Mouse (Mus musculus): Measurements from ENCODE around the gene Igf2bp3. TPM values are rescaled to one million over a fixed set of nuclear protein-coding genes. Genes with fewer than 3 reads are reported as not detected.

Gene Igf2bp3
- total RNA-seq, 4 experiments from 2014 or later, result 0.10 to 0.19 (median 0.16) TPM

DNA sequence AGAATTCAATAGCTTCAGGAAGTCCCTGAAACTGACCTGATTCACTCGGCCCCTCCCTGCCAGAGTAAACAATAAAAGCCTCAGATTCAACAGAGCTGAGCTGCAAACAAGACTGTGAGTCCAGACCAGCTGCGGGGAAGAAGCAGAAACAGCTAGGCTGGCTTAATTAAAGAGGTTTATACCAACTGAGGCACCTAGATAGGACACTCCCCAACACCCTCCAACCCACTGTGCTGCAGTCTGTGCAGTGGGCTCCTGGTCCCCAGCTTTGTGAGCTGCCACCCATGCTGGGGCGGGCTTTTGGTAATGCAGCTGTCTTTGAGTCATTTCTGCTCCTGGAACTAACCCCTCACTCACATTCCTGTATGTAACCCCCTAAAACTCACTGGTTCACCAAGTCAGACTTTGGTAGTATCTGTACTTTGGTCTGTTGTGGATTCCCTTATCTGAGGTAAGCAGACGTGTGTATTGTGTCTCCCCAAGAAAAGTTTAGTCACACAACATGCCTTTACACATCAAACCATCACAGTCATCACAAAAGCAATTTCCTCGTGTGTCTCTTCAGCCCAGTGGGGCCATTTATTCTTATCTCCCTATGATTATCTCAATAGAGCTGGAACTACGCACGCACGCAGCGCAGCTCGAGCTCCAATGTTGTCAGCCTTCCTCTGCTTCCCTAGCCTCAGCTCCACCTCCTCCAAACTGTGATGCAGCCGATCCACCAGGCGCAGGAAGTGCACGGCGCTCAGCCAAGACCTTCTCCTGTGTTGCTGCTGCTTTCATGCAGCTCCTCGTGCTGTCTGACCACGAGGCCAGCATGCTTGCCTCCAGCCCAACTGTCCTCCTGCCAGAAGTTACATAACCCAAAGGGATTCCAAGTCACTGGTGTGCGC is 76.4 kb downstream of the Igf2bp3 start:
- DNase-seq (ENCODE audit: low spot score in 2 of 2), result no peak

DNA sequence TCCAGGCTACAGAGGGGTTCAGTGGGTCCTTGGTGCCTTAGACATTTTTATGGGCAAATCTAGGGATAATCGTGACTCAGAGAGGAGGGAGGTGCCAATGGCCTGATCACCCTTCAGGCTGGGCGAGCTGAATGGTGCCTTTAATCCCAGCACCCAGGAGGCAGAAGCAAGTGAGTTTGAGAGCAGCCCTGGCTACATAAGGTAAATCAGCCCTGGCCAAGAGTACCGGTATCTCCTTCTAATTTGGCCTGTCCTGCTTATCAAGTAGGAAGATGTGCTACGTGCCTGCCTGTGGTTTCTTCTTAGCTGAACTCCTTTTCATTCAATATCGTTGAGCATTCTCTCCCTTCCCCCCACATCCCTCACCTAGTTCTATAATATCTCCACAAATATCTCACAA is 78.0 kb downstream of the Igf2bp3 start:
- no peak for DNase-seq (ENCODE audit: low spot score in 2 of 2)

DNA sequence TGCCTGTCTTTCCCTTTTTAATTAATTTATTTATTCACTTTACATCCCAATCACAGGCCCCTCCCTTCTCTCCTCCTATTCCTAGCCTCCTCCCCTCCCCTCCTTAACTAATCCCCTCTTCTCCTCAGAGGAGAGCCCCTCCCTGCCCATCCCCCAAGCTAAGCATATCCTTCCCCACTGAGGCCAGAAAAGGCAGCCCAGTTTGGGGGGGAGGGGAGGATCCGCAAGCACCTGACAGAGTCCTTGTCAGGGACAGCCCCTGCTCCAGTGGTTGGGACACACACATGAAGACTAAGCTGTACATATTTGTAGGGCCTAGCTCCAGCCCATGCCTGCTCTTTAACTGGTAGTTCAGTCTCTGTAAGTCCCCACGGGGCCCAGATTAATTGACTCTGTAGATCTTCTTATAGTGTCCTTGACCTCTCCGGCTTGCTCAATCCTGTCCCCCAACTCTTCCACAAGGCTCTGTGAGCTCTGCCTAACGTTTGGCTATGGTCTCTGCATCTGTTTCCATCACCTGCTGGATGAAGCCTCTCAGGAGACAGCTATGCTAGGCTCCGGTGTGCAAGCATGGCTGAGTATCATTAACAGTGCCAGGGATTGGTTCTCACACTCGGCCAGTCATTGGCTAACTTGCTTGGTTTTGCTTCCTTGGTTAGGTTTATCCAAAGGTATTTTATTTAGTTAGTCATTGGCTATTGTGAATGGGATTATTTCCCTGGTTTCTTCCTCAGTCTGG is 82.2 kb downstream of the Igf2bp3 start:
- DNase-seq (ENCODE audit: low spot score in 2 of 2), result no peak

DNA sequence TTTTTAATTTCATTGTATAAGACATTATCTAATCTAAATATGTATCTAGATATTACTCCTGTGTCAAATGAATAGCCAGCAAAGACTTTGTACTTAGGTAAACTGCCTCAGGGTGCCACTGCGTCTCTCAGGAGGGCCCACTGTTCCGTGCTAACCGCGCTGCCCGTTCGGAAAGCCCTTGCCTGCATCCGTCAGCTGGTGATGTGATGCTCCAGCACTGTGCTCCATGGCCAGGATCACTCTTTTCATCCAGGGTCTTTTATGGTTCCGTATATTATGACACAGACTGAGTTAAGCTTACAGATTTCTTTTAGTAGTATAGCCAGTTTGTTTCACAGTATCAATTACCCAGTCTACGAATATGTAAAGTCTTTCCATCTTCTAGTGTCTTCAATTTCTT is 82.9 kb downstream of the Igf2bp3 start:
- no peak for DNase-seq (ENCODE audit: low spot score in 2 of 2)

DNA sequence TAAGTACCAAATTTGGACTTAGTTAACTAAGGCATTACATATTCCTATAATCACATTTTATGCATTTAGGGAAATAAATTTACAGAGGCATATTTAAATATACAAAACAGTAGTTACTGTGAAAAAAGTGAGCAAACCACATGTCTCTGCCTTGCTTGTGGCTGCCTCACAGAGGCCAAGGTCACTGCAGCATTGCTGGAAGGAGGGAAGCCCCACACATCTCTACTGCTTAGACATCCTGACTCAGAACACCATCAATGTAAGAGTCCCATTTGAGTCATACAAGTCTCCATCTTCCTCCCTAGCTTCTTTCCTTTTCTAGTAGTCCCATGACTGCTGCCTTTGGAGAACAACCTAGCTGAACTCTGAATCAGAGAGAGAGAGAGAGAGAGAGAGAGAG is 84.4 kb downstream of the Igf2bp3 start:
- no peak for DNase-seq (ENCODE audit: low spot score in 2 of 2)

DNA sequence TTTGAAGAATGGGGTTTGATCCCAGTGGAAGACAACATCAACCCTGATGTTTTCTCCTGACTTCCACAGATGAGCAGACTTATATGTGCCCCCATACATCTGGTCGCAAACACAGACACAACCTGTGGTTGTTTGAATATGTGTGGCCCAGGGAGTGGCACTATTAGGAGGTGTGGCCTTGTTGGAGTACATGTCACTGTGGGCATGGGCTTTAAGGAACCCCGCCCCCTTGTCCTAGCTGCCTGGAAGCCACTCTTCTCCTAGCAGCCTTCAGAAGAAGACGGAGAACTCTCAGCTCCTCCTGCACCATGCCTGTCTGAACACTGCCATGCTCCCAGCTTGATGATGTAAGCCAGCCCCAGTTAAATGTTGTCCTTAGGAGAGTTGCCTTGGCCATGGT is 94.4 kb downstream of the Igf2bp3 start:
- no peak for DNase-seq (ENCODE audit: low spot score in 2 of 2)

DNA sequence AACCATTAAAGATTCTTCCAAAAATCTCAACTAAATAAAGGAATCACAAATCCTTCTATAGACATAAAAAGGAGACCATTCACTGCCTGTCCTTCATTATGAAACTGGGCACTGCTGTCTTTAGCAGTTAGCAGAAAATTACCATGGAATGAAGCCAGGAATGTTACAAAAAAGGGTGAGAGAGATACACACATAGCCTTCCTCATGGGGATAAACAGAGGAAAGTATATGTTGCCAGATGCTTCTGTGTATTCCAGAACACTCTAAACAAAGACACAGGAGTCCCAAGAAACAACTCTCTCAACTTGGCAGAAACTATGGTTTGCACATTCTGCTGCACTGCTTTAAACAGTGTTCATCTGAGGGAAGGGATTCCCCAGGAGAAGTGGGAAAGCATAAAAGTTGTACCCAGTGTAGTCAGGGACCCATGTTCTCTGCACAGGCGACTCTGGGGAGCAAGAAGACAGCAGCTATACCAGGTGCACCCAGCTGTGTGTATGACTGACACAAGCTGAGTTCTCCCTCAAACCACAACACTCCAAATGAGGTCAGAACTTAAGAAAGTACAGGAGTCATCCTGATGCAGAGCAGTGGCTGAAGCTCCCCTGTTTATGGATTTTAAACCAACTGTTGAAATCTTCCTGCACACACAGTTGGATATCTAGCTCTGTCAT is 95.2 kb downstream of the Igf2bp3 start:
- no peak for DNase-seq (ENCODE audit: low spot score in 2 of 2)

DNA sequence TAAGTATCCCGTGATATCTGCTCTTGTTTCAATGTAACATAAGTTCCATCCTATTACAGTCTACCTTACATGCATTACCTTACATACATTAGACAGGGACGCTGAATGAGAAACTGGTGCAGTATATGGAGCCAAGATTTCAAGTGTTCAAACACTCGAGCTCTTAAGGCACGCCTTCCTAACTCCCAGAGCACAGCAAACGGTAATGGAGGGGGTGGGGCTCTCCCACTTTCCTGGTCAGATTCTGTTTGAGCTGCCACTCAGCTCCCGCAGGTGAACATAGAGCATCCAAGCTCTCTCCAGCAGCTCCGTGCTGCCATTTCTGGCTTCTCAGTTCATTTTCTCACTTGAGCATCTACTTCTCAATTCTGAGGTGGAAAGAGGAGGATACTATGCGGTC is 96.3 kb downstream of the Igf2bp3 start:
- no peak for DNase-seq (ENCODE audit: low spot score in 2 of 2)

DNA sequence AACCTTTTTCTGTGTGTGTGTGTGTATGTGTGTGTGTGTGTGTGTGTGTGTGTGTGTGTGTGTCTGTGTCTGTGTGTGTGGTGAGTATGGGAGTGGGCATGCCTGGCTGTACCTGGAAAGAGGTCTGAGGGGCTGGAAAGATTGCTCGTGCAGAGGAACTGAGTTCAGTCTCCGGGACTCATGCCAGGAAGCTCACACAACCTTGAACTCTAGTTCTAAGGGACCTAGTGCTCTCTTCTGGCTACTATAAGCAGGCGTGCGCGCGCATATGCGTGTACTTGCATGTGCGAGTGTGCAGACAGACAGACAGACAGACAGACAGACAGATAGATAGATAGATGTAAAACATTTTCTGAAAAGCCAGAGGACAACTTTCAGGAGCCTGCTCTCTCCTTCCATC is 98.5 kb downstream of the Igf2bp3 start:
- DNase-seq (ENCODE audit: low spot score in 2 of 2), result no peak

DNA sequence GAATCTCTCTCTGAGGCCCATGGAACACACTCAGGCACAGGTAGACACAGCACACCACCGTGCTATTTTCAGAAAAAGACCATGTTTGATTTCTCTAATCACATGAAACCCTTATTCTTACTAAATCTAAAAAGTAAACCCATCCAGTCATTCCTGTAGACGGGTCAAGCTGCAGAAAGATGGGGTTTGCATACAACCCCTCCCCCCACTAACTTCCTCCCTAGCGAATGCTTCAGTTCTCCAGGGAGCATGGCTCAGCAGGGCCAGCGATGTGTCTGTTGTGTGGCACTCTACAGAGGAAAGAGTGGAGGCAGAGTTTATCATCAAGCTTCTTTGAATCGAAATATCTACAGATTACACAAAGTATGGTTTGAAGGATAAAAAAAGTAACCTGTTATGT is 99.2 kb downstream of the Igf2bp3 start:
- no peak for DNase-seq (ENCODE audit: low spot score in 2 of 2)

DNA sequence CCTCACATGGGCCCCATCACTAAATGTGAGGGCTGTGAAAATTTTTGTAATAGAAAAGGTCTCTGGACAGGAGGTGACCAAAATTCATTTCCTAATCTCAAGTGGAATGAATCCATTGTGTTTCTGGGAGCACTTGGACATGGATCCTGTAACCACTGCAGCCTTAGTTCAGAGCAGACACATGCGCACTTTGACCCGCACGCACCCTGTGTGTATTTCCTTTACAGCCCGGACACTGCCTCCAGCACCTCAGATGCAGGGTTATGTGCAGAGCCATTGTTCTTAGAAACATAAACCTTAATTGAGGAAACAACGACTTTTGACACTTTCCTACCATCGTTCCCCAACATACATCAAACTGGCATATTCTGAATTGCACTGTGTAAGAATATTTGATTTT is 100.3 kb downstream of the Igf2bp3 start:
- no peak for DNase-seq (ENCODE audit: low spot score in 2 of 2)

DNA sequence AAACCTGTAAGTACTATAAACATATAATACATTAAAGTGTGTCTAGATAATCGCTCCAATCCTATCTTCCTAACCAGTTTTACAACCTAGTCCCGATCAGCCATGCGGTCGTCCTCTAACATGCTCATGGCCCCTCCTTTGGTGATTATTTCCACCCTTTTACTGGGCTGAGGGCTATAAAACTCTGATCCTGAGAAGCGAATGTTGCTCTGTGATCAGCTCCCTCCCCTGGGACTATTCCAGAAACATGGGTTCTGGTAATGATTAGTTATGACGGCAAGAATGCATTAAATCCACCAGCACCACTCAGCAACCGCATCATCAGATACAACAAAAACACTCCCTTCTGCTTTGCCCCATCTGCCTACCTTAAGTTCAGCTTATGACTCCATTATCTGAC is 100.9 kb downstream of the Igf2bp3 start:
- DNase-seq (ENCODE audit: low spot score in 2 of 2), result no peak

DNA sequence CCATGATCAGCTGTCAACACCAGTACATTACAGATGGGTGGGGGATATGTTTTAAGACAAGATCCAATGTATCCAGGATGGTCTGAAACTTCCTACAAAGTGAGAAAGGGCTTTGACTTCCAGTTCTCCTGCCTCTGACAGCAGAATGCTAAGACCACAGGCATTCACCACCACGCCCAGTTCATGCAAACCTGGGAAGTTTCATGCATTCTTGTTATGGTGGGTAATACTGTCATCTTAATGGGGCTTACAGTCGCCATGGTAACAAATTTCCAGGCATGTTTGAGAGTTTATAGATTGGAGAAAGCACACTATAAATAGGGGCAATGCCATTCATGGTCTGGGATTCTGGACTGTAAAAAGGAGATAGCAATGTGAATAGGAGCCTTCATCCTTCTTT is 105.6 kb downstream of the Igf2bp3 start:
- DNase-seq (ENCODE audit: low spot score in 2 of 2), result no peak

DNA sequence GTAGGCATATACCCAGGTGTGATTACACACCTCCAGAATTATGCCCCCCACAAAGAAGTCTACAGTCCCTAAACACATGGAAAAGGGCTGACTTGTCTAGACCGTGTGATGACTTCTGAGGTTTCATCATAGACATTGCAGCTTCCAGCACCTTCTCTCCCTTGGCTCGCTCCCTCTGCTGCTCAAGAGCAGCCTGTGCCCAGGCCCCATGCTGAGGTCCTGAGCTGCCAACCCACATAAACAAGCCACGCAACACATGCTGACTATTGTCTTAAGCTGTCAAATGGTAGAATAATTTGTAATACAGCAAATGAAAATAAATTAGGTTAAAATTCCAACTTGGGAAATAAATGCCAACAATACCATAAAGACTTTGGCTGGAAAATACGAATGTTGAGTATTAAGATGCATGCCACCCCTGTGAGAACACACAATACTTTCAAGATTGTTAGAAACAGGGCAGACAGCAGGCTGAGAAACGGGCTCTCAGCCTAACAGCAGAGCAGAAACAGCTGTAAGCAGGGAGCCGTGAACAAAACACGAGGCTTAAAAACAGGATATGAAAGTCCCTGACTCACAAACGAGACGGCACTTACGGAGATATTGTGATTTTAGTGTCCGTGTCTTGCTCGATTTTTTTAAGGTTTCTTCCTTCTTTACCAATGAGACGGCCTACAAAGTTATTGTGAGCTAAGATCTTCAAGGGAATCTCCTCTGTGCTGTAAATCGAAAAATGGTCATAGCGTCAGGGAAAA is 107.8 kb downstream of the Igf2bp3 start:
- no peak for DNase-seq (ENCODE audit: low spot score in 2 of 2)

DNA sequence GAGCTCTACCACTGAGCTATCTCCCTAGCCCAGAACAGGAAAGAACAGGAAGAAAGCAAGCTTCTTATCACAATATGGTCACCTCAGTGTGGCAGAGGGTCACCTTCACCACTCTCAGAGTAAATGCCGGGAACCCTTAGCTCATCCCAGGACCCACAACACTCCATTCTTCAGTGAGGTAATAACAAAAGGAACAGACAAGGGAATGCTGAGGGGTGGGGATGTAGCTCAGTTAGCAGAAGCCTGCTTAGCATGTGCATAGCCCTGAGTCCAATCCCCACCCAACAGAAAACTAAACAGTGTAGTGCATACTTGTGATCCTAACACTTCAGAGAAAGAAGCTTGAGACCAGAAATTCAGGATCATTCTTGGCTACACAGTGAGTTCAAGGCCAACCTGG is 115.7 kb downstream of the Igf2bp3 start:
- no peak for DNase-seq (ENCODE audit: low spot score in 2 of 2)

DNA sequence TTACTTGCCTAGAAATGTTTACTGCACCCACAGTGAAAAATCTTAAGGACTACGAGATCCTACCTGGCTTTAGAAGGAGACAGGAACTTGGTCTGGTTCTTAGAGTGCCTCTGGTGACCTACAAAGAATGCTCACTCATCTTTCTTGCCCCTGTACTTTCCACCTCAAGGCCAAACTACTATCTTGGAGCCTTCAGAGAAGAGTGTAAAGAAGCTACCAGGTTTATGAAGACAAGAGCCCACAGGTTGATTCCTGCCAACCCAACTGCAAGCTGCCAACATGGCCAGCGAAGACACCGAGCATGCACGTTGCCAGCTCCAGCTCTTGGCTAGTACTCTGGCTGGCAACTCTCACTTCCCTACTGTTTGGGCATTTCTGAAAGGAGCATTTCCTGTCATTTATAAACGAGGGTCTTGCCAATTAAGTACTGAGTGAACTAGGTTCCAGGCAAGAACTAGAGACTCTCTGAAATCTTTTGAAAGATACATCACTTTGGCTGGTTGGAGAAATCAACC is 117.1 kb downstream of the Igf2bp3 start:
- peak in 1 of 2 experiments; percentile 28 for DNase-seq (ENCODE audit: low spot score in 2 of 2)

DNA sequence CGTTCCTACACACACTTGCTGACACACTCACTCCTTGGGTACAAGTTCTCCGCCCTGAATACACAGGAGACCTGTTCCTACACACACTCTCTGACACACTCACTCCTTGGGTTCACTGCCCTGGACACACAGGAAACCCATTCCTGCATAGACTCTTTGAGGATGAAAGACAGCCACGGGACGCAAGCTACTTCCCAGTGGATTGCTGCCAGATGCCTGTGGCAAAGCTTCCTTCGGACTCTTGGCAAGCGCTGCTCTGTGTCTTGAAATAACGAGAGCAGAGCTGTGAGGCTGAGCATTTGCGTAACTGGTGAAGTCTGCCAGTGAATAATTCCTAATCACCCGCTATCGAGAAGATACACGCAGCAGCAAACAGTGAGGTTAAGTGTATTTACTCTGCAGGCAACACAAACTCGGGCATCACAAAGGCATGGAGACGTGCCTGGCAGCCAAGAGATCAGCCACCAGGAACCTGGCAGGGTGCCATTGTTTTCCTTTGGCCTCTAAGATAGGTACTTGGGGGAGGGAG is 117.8 kb downstream of the Igf2bp3 start:
- peak; percentile 75 to 84 for DNase-seq (ENCODE audit: low spot score in 2 of 2)

DNA sequence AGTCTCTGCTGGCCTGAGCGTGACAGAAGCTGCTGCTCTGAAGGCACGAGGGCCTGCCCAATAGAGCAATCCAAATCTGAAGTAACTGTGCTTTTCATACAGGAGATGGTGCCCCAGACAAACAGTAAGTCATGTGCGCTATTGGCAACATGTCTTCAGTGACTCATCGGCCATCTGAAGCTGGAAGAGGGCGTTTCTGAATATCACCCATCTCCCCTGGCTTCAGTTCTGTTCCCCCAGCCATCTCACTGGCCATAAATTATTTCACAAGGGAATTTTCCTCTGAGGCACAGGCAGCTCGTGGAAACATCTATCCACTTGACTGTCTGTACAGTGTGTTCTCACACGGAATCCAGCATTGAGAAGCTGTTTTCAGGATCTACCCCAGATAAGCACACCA is 118.3 kb downstream of the Igf2bp3 start:
- DNase-seq (ENCODE audit: low spot score in 2 of 2), result peak; percentile 45 to 58

DNA sequence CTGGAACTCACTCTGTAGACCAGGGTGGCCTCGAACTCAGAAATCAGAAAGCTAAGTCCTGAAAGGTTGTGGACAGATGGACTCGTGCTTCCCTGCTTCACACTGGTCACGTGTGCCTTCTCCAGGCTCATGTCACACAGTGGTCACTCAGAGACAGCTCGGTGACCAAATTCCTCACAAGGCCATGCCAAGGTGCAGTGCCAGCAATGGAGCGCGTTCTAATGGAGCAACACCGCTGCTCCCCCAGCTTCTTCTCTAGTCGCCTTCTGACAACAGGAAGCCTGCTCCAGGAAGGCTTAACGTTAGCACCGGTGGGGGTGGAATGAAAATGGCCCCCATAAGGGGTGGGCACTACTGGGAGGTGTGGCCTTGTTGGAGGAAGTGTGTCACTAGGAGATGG is 119.8 kb downstream of the Igf2bp3 start:
- no peak for DNase-seq (ENCODE audit: low spot score in 2 of 2)

DNA sequence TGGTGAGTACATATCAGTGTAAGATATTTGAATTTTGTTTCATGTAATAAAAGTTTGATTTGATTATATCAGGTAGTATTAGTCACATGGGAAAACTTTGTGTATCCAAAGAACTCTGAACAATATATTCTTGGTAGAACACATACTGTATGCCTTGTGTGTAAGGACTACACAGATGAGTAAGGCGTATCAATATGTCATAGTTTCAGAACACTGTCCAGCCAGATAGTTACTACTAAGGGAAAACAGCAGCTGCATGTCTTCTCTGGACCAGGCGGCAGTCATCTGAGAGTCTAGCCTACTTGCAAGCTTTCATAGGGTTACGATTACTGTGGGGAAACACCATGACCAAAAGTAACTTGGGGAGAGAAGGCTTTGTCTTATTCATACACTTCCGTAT is 131.7 kb downstream of the Igf2bp3 start:
- DNase-seq (ENCODE audit: low spot score in 2 of 2), result no peak

DNA sequence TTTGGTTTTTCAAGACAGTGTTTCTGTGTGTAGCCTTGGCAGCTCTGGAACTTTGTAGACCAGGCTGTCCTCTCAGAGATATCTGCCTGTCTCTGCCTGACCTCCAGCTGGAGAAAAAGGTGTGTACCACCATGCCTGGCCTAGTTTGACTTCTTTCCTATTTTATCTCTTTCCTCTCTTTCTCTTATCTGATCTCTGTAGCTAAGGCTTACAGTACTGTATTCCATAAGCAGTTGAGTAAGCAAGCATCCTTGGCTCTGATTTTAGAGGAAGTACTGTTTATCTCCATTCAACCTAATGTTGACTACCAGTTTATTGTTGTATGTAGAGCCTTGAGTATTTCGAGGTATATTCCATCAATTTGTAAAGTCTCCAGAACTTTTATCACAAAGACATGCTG is 135.4 kb downstream of the Igf2bp3 start:
- DNase-seq (ENCODE audit: low spot score in 2 of 2), result no peak
